Mouse (Mus musculus) heart, postnatal 36 days (tissue): ENCODE results near the gene Wdr45. TPM values are rescaled to one million over a fixed set of nuclear protein-coding genes. Genes with fewer than 3 reads are reported as not detected.

ENCODE experiments used
- DNase-seq, 2 experiments: peaks; one replicate each; pipeline ENCODE4 v3.0.0; 2021 to 2022
- intact Hi-C: fragments of 180-260 bp; cut with DNase I; formaldehyde crosslinking; loops from one replicate; pipeline ENCODE4 v1.15.1; 2025
- total RNA-seq, 2 experiments: library from RNA; stranded (reverse); gene quantifications; 2 replicates each; pipeline ENCODE4 v1.2.3; 2021

The Wdr45 gene
- total RNA-seq, 2 experiments from 2014 or later: 46.3 to 55.4 TPM

DNA sequence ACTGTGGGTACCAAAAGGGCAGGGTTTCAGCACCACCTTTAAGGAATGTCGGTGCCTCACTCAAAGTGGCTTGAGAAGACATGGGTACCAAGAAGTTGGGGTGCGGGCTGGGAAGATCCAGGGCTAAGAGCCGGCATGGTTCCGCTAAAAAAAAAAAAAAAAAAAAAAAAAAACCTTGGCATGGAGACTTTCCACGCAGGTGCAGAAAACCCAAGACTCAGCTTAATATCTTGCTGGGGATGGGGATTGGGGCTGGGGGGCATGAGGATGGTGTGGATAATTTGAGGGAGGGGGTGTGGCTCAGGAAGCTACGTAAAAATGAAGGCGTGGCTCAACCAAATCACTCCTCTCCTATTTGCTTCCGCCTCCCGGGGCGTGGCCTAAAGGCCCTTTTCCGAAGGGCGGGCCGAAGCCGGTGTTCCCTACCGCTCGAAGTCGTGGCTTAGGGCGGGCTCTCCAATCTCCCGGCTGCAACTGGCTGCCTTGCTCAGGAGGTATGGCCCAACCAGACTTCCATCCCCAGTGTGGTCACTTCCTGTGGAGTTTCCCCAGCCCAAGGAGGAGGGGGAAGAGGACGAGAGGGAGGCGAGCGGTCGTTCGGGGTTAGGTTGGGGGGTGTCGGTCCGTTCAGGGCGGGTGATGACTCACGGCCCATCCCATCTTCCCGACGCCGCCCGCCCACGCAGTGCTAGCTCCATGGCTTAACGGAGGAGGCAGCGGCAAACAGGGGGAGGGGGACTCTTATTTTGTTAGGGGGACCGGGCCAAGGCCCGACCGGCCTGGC lies 48.2 kb downstream of the Wdr45 start, which contains the start of gene Tfe3:
Tfe3 (plus strand) TSS at position 424 of the 784 bp plus-strand sequence.
- peak; percentile 83 to 84 for DNase-seq
- intact Hi-C loops: loop anchor here (2.0 kb wide), 1 partner anchor 14 kb away; no protein-coding TSS in a partner anchor

- intact Hi-C loops: loop anchor here (2.0 kb wide), 1 partner anchor 14 kb away; no protein-coding TSS in a partner anchor
- DNase-seq: no peak
Observed at GRCm38 (mm10) chrX:7762921-7763197, 48.7 kb downstream of the Wdr45 start.

DNA sequence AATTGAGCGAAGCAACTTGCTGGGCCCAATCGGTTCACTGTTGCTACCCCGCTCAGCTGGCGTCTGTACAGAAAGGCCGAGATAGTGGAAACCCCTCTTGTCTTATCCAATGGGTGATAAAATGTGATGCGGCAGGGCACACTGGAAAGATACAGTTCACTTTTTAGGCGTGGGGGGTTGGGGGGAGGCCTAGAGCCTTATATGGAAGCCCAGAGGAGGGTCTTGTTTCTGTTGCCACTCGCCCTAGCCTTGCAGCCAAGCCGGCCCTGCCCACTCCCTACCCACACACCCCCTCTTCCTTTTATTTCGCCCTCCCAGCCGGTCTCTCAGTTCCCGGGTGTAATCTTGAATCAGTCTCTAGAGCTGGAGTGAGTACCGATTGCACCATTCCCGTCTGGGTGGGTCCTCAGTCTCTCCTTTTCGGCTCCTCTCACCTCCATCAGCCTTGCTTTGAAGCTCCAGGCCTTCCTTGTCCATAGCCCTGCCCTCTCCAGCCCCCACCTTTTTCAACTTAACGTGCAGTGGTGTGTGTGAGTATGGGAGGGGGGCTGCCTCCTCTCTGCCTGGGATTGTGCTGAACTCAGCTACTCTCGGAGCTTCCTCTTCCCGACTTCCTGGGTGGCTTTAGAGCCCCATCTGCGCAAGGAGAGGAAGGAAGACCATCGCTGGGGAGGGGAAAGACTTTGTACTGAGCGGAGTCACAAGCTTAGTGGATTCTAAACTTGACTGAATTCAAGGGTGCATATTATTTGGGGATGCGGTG lies 49.7 kb downstream of the Wdr45 start:
- intact Hi-C loops: loop anchor here (2.0 kb wide), 1 partner anchor 13 kb away; no protein-coding TSS in a partner anchor
- DNase-seq: peak; percentile 23 to 53

DNA sequence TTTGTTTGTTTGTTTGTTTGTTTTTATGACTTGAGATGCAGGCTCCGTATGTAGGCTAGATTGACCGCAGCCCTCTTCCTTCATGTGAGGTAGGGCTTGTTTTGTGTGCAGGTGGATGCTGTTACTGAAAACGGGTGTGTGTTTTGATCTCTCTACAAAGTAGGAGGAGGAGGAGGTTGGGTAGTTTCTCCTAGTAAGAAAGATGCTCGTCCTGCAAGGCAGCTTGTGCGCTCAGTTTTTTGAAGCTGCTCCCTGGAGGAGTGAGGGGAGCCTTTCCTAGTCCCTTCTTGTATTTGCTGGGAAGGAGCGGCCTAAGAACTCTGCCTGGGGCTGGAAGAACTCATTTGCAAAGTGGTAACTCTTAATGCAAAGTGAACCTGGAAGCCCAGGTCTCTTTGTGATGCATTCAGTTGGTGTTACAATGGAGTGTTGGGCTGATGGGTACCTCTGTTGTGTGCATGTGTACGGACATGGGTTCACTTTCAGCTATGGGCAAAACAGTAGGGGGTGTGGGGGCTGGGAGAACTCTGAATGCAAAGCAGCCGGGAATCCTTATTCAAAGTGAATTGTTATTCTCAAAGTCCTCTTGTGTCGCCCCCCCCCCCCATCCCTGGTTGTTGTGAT lies 50.6 kb downstream of the Wdr45 start:
- no peak for DNase-seq
- intact Hi-C loops: no loop called here

- no peak for DNase-seq
- intact Hi-C loops: no loop called here
Observed at GRCm38 (mm10) chrX:7765281-7765670, 51.1 kb downstream of the Wdr45 start.

DNA sequence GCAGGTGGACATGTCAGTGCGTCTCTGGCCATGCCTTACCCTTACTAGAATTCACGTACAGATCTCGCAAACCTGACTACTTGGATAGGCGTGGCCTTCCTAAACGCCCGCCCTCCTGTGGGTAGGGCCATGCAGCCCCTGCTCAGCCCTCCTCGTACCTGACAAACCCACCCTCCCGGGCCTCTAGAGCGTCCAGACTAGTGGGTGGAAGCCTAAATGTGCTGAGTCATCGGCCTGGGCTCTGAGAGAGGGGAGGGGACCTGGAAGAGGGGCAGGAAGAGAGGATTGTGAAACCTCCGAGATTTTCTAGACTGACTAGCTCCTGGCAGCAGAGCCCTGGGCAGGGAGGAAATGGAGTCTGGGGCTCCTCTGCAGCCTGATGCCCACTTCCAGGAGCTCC lies 51.6 kb downstream of the Wdr45 start:
- intact Hi-C loops: no loop called here
- peak; percentile 40 to 47 for DNase-seq

DNA sequence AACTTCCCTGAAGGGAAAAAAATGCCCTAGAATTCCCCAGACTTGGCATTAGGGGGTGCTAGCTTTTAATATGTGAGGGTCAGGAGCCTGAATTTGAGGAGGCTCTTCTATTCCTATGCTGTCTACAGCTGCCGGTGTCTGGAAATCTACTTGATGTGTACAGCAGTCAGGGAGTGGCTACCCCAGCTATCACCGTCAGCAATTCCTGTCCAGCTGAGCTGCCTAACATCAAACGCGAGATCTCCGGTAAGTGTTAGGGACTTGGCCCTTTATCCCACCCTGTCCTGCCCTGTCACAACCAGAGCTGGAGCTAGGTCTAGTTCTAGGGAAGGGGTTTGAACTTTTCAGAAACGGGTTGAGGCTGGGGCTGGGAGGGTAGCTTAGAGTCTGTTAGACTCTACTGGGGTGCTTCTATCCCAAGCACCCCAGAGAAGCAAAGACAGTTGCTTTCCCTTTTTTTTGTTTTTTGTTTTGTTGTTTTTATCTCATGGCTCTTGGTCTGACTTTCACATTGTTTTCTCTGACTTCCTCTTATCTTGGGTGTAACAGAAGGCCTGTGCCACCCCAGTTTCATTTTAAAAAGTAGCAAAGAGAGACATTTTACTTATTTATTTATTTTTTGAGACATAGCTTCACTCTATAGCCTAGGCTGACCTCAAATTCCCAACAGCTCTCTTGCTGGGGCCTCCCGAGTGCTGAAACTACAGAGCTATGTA lies 55.3 kb downstream of the Wdr45 start:
- no peak for DNase-seq
- intact Hi-C loops: loop anchor here (5.0 kb wide), 1 partner anchor 37 kb away; no protein-coding TSS in a partner anchor

- DNase-seq: peak in 1 of 2 experiments; percentile 10
- intact Hi-C loops: loop anchor here (5.0 kb wide), 1 partner anchor 40 kb away; no protein-coding TSS in a partner anchor
Observed at GRCm38 (mm10) chrX:7772766-7773165, 58.6 kb downstream of the Wdr45 start.

DNA sequence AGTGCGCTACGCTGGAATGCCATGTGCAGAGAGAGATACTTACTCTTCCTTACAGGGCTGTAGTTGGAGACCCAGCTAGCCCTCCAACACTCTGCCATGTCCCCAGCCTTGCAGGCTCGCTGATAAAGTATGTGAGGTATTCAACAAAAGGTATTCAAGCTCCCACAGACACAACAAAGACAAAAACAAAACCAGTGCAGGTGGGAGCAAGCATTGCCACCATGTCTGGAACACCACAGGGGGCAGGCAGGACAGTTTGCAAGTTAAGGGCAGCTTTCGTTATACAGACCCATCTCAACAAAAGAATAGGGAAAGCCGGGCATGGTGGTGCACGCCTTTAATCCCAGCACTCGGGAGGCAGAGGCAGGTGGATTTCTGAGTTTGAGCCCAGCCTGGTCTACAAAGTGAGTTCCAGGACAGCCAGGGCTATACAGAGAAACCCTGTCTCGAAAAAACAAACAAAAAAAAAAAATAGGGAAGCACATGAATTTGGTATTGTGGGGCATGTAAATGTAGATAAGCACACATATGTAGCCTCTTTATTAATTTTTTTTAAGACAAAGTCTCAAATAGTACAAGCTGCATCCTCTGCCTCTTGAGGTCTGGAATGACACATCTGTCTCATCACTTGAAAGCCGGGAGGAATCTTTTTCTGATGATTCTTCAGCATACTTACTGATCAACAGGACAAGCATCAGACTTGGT lies 61.5 kb downstream of the Wdr45 start:
- no peak for DNase-seq
- intact Hi-C loops: loop anchor here (2.0 kb wide), 2 partner anchors 13 to 21 kb away; partner anchors contain the start of gene Tfe3

GRCm38 (mm10) chrX:7776329-7777082 lies 62.4 kb downstream of the Wdr45 start:
- DNase-seq: peak; percentile 44 to 69
- intact Hi-C loops: loop anchor here (2.0 kb wide), 2 partner anchors 14 to 22 kb away; partner anchors contain the start of gene Tfe3

Other genes starting within 250 kb of the Wdr45 start
- gene Foxp3, start 140.7 kb upstream of the Wdr45 start, total RNA-seq: not detected
- 1 to 10 TPM; 2.0 to 3.0 TPM for gene Ppp1r3f, start 140.1 kb upstream of the Wdr45 start, total RNA-seq
- 10 to 100 TPM; 10.8 to 10.9 TPM for gene Ccdc22, start 108.8 kb upstream of the Wdr45 start, total RNA-seq
- gene Cacna1f, start 107.2 kb upstream of the Wdr45 start, total RNA-seq: not detected
- 1 to 10 TPM; 1.0 to 2.6 TPM for gene Syp, start 75.9 kb upstream of the Wdr45 start, total RNA-seq
- 10 to 100 TPM; 17.0 to 26.0 TPM for gene Prickle3, start 57.1 kb upstream of the Wdr45 start, total RNA-seq
- gene Plp2, start 42.9 kb upstream of the Wdr45 start, total RNA-seq: 10 to 100 TPM; 48.4 to 62.1 TPM
- 10 to 100 TPM; 25.2 to 33.2 TPM for gene Magix, start 33.1 kb upstream of the Wdr45 start, total RNA-seq
- 10 to 100 TPM; 19.1 to 21.4 TPM for gene Gpkow, start 17.2 kb upstream of the Wdr45 start, total RNA-seq
- gene Gm45208, start 7.9 kb downstream of the Wdr45 start, total RNA-seq: under 1 TPM in 1 of 2 experiments, not detected in 1; 0.68 TPM
- 1 to 10 TPM; 5.4 to 5.7 TPM for gene Praf2, start 14.1 kb downstream of the Wdr45 start, total RNA-seq
- 1 to 10 TPM in 1 of 2 experiments, under 1 TPM in 1; 0.42 to 1.8 TPM for gene Ccdc120, start 36.6 kb downstream of the Wdr45 start, total RNA-seq
- 10 to 100 TPM; 14.3 to 17.3 TPM for gene Tfe3, start 48.2 kb downstream of the Wdr45 start, total RNA-seq
- gene Gripap1, start 75.4 kb downstream of the Wdr45 start, total RNA-seq: 10 to 100 TPM; 25.1 to 25.4 TPM
- gene Kcnd1, start 108.0 kb downstream of the Wdr45 start, total RNA-seq: under 1 TPM; 0.19 to 0.28 TPM
- 10 to 100 TPM; 26.1 to 27.8 TPM for gene Otud5, start 127.0 kb downstream of the Wdr45 start, total RNA-seq
- 1 to 10 TPM; 2.4 to 3.3 TPM for gene Pim2, start 163.9 kb downstream of the Wdr45 start, total RNA-seq
- gene Slc35a2, start 169.7 kb downstream of the Wdr45 start, total RNA-seq: 10 to 100 TPM; 13.2 to 16.7 TPM
- 10 to 100 TPM; 22.2 to 22.4 TPM for gene Pqbp1, start 184.9 kb downstream of the Wdr45 start, total RNA-seq
- 10 to 100 TPM; 44.5 to 49.0 TPM for gene Timm17b, start 185.0 kb downstream of the Wdr45 start, total RNA-seq
- not detected for gene Gm10491, start 193.5 kb downstream of the Wdr45 start, total RNA-seq
- not detected for gene Gm10490, start 195.2 kb downstream of the Wdr45 start, total RNA-seq
- under 1 TPM in 1 of 2 experiments, not detected in 1; 0.25 TPM for gene Pcsk1n, start 205.5 kb downstream of the Wdr45 start, total RNA-seq
- not detected for gene Eras, start 214.3 kb downstream of the Wdr45 start, total RNA-seq
- 10 to 100 TPM; 11.1 to 11.8 TPM for gene Hdac6, start 233.6 kb downstream of the Wdr45 start, total RNA-seq